Mouse (Mus musculus) urinary bladder, adult 2 months (tissue): Measurements from ENCODE around the gene Itgal. TPM values are rescaled to one million over a fixed set of nuclear protein-coding genes. Genes with fewer than 3 reads are reported as not detected.
"Not testable (repeated sequence)": the region's sequence is repeated elsewhere in the genome, so short reads cannot be mapped to it uniquely, and the experiment has no call there.

Source experiments
- DNase-seq: peaks from one replicate; pipeline ENCODE4 v3.0.0; 2022; ENCODE audit warnings: low spot score
- polyA plus RNA-seq: library from polyadenylated mRNA; depleted of rRNA; stranded (reverse); fragments of >200 nt; gene quantifications from 2 replicates; pipeline ENCODE4 v1.2.3, GENCODE M21; 2012

Gene Itgal
- polyA plus RNA-seq, 1 experiment, result 3.4 TPM

DNA sequence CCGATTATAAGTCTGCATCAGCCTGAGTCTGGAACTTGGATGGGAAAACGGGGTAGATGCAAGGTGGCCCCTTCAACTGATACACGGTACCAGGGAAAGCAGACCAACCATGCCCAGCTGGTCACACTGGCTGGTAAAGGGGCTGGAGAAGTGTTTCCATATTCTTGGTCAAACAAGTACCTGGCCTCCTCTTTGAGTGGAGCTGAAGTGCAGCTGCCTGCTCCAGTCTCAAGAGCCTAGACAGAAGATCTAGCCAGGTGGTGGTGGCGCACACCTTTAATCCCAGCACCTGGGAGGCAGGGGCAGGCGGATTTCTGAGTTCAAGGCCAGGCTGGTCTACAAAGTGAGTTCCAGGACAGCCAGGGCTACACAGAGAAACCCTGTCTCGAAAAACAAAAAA lies 45.8 kb downstream of the Itgal start:
- not testable (repeated sequence) for DNase-seq

DNA sequence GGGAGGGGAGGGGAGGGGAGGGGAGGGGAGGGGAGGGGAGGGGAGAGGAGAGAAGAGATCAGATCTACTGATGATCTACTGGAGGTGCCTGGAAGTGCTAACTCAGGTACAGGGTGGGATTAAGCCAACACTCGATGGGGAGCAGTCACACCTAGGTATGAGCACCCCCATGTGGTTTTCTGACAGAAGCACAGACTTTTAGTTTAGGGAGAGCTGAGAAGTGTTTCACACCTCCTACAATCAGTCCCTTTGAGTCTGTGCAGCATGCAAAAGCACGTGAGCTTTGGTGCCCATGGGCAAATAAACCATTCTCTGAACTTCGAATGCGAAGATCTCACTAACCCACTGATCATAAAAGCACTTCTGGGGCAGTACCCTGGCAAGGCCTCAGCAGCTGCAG lies 46.3 kb downstream of the Itgal start:
- no peak for DNase-seq

- no peak for DNase-seq
Observed at GRCm38 (mm10) chr7:127342888-127343287, 46.8 kb downstream of the Itgal start.

DNA sequence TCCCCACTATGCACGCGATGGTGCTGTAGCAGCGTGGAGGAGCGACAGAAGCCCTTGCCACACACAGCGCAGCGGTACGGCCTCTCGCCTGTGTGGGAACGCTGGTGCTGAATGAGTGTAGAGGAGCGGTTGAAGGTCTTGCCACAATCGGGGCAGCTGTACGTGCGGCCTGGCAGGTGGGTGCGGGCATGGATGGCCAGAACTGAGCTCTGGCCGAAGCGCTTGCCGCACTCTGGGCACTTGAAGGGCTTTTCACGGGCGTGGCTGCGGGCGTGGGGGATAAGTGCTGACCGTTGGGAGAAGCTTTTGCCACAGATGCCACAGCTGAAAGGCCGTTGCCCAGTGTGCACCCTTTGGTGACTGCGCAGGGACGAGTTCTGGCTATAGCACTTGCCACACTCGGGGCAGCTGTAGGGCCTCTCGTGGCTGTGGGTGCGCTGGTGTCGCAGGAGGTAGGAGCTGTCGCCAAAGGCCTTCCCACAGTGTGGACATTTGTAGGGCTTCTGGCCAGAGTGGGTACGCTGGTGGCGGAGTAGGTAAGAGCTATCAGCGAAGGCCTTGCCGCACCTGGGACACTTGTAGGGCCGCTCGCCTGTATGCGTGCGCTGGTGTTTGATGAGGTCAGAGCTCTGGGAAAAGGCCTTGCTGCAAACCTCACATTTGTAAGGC lies 47.4 kb downstream of the Itgal start:
- DNase-seq, result no peak

DNA sequence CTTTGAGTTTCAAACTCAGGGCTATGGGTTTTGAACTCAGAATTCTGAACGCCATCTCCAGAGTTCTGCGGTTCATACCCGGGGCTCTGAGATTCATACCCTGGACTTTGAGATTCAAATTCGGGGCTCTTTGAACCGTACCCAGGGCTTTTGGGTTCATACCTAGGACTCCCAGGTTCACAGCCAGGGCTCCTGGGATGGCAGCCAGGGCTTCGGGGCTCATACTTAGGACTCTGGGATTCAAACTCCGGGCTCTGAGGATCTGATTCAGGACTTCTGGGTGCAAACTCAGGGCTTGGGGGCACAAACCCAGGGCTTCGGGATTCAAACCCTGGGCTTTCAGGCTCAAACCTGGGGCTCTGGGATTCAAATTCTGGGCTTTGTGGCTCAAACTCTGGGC lies 48.3 kb downstream of the Itgal start:
- no peak for DNase-seq

DNA sequence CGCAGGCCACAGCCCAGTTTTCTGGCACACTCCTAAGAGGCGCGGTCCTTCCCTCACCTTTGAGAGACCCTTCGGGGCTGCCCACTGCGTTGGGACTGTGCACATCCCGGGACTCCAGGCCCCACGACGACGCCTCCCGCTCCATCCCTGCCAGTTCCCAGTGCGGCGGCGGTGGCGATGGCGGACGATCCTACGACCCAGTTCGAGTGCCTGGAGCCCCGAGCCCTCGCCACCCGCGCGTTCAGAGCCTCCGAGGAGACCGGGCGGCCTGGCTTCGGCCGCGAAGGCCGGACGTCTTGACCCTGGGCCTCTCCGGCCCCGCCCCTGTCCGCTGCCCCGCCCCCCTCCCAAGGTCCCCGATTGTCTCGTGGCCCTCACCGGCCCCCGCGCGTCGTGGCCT lies 49.0 kb downstream of the Itgal start:
- DNase-seq, result no peak

GRCm38 (mm10) chr7:127345512-127346325 lies 49.7 kb downstream of the Itgal start, which contains the start of gene Zfp768:
Zfp768 (minus strand) TSS chr7:127345589.
- DNase-seq, result peak; percentile 98

- no peak for DNase-seq
Observed at GRCm38 (mm10) chr7:127346676-127347075, 50.6 kb downstream of the Itgal start.

DNA sequence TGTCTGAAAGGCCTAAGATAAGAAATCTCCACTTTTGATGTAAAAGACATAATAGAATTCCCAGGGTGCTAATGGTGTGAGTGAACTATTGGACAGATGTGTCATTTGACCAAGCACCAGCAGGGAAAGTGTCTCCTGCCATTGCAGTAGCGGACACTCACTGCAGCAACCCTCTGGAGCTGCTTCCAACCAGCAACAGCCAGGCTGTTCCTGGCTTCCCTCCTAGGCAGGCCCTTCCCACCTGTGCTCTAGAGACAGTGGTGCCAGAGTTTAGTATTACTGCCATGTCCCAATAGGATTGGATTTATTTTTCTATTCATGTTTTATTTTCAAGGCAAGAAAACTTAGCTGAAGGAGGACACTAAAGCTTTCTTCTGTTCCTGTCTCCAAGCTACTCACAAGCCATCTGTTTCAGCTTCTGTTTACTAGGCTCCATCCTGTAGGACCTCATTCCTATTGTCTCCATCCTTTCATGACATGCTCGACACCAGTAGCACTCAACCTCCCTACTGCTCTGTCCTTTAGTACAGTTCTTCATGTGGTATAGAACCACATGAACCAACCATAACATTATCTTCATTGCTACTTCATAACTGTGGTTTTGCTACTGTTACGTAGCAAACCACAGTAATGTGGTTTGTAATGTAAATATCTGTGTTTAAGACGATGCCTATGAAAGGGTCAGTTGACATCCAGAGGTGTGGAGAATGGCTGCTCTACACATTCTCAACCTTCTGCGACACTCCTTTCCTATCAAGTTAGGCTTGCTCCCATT lies 55.4 kb downstream of the Itgal start:
- no peak for DNase-seq

GRCm38 (mm10) chr7:127355796-127356195 lies 59.7 kb downstream of the Itgal start:
- no peak for DNase-seq

DNA sequence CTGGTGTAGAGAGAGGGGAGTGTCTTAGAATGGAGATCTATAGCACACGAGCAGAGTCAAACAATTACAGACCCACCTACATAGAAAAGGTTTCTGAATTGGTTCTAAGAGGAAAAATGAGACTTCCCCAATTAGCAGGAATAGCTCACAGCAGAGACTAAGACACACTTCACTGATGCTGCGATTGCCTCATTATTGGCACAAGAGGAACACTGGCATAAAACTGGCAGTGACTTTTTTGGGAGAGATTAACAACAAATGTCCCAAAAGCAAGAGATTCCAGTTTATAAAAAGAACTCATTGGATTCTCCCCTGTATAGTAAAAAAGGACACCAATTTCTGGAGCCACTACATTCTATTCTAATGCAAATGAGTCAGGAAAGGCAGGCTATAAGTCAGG lies 61.8 kb downstream of the Itgal start:
- no peak for DNase-seq

- no peak for DNase-seq
Observed at GRCm38 (mm10) chr7:127358472-127358871, 62.4 kb downstream of the Itgal start.

DNA sequence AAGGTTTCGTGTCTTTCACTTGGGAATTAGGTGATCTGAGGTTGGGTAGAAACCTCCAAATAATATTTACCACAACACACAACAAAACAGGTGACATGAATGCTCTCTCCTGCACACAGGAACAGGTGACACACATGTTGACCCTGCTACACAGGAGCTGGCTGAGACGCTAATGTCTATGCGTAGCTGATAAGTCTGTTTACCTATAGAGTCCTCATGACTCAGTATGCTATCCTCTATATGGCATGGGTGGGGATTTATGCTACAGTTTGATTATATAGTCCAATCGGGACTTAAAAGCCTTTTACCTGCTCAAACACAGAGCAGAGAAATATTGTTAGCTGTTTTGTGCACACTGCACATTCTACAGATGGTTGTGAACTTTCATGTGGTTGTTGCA lies 64.2 kb downstream of the Itgal start:
- DNase-seq, result no peak

GRCm38 (mm10) chr7:127361449-127361848 lies 65.4 kb downstream of the Itgal start:
- no peak for DNase-seq

GRCm38 (mm10) chr7:127362418-127362817 lies 66.4 kb downstream of the Itgal start:
- not testable (repeated sequence) for DNase-seq

DNA sequence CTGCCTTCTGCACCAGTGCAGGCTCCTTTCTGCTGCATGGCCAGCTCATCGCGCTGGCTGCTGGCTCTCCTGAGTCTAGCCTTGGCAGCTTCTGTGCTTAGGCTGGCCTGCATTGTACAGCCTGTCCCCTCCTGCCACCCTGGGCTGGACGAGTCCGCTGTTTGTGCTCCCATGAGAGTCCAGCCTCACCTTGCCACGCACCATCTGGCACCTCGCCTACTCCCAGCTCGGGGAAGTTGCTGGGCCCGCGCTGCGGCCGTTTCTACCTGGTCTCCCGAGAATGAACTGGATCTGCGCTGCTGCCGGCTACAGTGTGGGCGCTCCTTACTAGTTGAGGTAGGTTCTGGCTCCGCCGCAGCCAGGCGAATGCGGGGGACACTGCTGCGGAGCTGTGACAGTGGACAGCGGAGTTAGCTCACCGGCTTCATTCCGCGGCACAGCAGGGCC lies 67.4 kb downstream of the Itgal start:
- no peak for DNase-seq

DNA sequence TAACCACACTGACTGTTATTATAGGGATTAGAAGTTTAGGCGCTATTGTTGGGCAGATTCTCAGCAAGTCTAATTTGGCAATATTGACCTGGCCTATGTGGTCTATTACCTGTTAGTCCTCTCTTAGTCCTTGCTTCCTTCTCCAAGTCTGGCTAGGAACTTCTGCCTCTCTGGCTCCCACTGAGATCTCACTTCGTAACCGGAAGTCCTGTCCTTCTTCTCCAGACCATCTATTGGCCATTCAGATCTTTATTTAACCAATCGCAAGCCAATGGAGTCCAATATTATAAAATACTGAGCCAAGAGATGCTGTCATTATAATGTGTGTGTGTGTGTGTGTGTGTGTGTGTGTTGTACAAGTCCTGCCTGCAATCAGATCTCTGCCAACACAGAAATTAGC lies 68.1 kb downstream of the Itgal start:
- no peak for DNase-seq

DNA sequence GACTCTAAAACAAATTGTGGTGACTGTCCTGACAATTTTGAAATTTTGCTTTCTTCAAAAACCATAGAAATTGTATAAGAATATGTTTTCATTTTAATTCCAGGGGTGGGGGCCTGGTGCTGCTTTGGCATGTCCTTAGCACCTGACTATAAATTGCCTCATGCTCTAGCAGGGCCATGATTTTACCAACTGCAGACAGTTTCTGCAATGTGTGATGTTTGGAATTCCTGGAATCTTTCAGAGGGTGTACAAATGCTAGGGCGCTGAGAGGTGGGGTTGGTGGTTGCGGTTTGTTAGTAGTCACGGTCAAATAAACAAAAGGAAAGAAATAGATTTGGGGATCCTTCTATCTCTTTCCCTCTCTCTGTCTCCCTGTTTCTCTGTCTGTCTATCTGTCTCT lies 70.2 kb downstream of the Itgal start:
- DNase-seq, result no peak

- DNase-seq, result no peak
Observed at GRCm38 (mm10) chr7:127371213-127371612, 75.2 kb downstream of the Itgal start.

DNA sequence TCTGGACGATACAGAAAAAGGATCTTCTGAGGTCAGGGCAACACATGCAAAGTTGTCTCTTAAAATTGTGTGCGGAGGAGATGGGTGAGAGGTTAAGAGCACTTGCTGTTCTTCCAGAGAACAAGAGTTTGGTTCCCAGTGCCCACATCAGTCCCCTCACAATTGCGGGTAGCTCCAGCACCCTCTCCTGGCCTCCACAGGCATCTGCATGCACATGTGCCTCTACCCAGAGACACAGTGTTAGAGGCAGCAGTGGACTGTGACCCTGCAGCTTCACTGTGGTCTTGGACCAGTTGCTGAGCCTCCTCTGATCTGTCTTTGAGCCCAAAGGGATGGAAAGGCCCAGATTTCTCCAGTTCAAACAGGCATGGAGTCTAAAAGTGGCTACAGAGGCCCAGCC lies 75.8 kb downstream of the Itgal start:
- DNase-seq, result not testable (repeated sequence)

GRCm38 (mm10) chr7:127375271-127376245 lies 79.5 kb downstream of the Itgal start, which contains the start of gene Zfp747:
Zfp747 (minus strand) TSS chr7:127376050.
- peak; percentile 77 for DNase-seq
